Mouse (Mus musculus) c-Kit-positive CD71-positive TER-119-positive erythroid progenitor cells, embryonic 14.5 days (primary cell): ENCODE data around the gene Mast4.

Experiments
- DNase-seq: peaks from one replicate; pipeline ENCODE4 v3.0.0-alpha.2; 2013; ENCODE audit warnings: low spot score

Gene Mast4

DNA sequence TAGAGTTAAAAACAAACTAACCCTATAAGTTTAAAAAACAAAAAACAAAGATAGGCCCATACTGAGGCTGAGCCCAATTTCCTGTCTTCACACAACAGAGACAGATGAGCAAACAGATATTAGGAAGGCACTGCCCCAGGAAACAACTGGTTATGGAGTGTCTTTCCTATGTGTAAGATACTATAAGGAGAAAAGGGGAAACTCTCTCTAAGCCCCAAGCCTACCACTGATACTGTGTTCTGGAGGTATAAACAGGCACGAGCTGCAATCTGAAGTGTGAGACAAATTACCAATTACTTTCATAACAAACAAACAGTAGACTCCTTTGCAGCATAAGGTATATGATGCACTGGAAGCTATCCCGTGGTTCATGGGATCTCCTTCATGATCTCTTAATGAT, 471.9 kb downstream of the Mast4 start:
- no peak for DNase-seq

DNA sequence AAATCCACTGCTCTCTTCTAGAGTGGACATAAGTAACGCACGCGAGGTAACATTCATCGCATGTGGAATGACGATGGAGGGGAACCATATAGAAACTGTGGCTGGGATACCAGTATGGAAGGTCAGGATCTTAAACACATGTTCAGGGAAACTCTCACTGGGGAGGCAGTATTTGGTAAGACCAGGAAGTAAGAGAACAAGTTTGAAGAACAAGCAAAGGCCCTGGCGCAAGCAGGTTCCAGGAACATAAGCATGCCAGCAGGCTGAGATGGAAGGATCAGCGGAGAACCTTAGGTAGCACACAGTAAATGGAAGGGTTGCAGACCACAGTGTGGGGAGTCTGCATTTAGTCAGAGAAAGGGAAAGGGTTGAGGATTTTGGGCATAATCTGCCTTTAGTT, 473.6 kb downstream of the Mast4 start:
- no peak for DNase-seq

GRCm38 (mm10) chr13:102860135-102860534, 474.2 kb downstream of the Mast4 start:
- no peak for DNase-seq

GRCm38 (mm10) chr13:102857539-102857838, 476.8 kb downstream of the Mast4 start:
- no peak for DNase-seq

- no peak for DNase-seq
Measured at GRCm38 (mm10) chr13:102856821-102857538, 477.3 kb downstream of the Mast4 start.

DNA sequence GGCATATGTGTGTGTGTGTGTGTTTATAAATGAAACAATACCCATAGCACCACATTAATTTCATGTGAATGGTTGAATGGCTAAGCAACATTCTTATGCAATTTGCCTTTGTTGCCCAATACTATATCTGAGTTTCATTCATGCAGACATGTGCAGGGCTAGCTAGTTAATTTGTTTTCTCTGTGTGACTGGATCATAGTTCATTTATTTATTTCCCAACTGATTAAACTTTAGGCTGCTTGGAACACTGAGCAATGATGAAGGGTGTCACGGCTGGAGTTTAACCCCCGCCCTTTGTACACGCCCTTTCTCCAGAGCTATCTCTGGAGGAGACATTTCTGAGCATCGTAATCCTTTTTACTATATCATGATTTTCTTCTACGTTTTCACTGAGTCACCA, 481.4 kb downstream of the Mast4 start:
- no peak for DNase-seq

GRCm38 (mm10) chr13:102851253-102851652, 483.0 kb downstream of the Mast4 start:
- no peak for DNase-seq

GRCm38 (mm10) chr13:102850594-102850993, 483.7 kb downstream of the Mast4 start:
- DNase-seq: no peak

DNA sequence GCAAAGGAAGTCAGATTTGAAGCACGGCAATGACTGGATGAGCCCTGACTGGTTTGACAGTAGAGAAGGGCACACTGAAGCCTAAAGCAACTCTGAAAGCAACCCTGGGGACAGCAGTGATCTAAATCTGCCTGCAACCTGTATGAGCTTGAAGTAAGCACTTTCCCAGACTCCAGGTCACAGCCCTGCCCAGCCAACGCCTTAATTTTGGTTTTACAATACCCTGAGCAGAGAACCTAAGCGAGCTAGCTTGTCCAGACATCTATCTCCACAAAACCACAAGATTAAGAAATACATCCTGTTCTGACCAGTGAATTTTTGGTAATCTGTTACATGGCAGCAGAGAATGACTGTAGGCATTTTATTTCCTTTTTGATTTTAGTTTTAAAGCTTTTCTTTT, 485.2 kb downstream of the Mast4 start:
- no peak for DNase-seq

DNA sequence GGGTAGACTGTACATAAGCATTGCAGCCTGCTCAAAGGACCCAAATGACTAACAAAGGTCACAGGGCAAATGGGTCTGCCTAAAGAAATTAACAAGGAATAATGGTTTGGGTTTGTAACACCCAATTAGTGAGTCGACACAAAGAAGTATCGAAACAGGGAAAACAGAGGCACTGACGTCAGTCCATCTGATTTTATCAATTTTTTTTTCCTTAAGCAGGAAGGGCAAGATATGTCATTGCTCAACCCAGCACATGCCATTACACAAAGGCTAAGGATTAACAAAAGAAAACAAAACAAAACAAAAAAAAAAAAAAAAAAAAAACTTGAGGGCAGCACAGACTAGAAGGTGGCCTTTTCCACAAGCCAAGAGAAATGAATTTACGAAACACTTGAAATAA, 487.8 kb downstream of the Mast4 start:
- DNase-seq: no peak

DNA sequence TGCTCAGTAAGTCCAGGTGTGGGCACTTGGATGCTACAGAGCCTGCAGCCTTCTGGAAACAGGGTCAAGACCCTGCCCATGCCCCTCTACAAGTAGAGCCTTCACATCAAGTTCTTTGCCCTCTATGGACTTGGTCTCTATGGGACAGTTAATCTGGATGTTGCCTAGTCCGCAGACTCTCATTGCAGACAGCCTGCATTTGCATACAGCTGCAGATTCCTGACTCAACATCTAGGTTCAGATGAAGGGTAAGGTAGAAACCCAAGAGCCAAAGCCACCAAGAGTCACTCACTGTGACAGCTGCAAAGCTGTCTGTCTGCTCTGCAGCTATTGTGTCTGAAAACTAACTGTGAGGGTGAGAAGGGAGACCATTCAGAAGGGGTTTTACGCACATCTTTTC, 491.6 kb downstream of the Mast4 start:
- no peak for DNase-seq

- DNase-seq: no peak
Measured at GRCm38 (mm10) chr13:102842237-102842636, 492.1 kb downstream of the Mast4 start.

- DNase-seq: no peak
Measured at GRCm38 (mm10) chr13:102839741-102840482, 494.4 kb downstream of the Mast4 start.

- DNase-seq: no peak
Measured at GRCm38 (mm10) chr13:102837427-102837826, 496.9 kb downstream of the Mast4 start.

GRCm38 (mm10) chr13:102835336-102835735, 499.0 kb downstream of the Mast4 start:
- no peak for DNase-seq

DNA sequence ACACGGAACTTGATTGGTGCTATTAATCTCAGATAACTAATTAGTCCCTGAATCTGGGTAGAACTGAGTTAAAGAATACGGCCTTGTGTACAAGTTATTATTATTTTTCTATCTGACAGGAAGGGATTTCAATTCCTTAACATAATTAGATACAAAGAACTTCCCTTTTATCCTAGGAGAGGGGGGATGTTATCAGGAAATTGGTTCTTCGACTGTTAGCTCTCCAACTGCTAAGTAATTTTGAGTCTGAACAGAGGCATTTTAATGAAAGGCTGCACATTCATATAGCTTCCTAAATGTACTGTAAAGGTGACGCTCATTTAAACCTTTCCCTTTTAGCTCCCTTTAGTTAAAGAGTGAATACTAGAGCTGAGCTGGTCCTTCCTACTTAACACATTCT, 516.0 kb downstream of the Mast4 start:
- no peak for DNase-seq

DNA sequence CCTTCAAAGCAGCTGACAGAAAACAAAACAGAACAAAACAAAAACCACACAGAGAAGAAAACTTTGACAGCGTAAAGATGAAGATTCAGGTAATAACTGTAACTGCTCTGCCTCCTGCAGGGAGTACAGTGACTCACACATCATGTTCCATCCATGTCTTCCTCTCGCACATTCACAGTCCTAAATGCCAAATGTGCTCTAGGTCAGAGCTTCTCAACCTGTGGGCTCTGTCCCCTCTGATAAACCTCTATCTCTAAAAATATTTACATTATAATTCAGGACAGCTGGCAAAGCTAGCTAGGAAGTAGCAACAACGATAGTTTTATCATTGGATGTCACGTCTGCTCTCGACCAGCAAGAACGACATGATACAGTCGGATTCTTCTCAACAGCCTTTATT, 517.6 kb downstream of the Mast4 start:
- DNase-seq: no peak

DNA sequence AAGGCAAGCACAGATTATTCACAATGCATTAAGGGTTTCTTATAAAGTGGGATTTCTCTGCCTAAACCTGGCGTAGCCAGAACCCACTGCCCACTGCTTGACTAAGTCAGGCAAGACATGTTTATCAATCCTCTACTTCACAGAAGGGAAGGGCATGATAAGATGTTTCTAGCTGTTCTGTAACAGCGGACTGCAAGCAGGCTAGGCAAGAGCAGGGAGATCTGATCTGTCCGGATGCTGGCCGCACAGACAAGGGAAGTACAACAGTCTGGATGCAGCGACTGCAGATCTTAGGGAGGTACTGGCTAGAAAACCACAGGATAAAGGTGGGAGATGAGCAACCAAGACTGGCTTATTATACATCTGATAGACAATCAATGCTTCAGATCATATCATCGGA, 519.1 kb downstream of the Mast4 start:
- no peak for DNase-seq

DNA sequence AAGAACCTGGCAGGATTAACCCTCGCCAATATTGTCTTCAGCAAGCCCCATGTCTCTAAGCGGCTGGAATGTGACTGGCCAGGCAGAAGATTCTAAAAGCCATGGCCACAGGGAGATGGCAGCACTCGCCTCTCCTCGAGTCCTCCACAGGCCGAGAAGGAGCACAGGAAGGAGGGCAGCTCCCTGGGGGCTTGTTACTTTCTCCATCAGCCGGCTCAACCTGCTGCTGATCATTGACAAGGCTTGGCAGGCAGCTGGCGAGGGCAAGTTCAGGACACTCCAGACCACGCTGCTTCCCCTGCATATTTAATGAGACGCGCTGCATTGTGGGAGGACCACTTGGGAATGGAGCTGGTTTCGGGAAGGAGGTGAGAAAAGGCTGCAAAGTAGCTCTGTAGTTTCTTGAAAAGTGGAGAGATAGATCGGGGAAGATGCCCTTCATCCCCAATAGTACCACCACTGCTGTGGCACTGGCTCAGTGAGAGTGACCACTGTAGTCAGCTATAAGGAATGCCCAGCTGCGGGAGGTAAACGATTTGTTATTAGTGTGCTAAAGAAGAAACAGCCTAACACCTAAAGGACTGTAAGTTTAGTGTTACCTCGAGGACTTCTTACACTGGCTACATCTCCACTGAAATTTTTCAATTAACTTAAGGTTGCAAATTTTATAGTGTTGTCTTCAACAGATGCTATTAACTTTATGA, 523.0 kb downstream of the Mast4 start:
- DNase-seq: peak; percentile 13

GRCm38 (mm10) chr13:102806652-102807051, 527.6 kb downstream of the Mast4 start:
- no peak for DNase-seq

- DNase-seq: no peak
Measured at GRCm38 (mm10) chr13:102805190-102805589, 529.1 kb downstream of the Mast4 start.

DNA sequence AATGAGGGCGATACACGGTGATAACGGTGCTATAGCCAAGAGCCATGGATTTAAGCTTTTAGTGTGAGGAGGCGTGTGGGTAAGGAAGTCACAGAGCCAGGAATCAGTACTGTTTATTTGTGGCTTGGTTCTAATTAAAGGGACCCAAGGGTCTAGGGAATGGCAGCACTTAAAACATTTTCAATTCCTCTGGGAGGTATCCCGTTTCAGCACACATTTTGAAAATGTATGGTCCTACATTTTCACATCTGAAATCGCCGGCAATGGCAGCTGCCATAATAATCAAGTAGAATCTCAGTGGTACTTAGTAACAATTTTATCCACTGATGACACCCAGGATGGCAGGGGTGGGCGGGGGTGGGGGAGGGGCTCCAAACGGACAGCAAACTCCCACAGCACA, 531.1 kb downstream of the Mast4 start:
- DNase-seq: no peak

DNA sequence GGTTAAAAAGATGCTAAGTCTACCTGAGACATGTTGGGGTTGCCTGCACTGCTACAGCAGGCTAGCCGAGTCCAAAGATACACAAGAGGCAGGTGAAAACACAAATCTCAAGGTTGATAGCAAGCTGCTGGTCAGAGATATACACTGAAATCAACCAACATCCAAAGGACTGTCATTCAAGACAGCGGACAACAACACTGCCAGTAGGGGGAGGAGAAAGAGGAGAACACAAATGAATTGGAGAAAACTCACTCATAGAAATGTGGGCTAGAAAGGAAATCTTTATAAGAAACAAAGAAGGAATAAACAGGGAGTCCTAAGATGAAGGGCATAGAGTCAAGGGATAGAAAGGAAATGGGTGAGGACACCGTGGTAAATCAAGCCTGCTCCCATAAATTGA, 542.1 kb downstream of the Mast4 start:
- no peak for DNase-seq
